Mouse (Mus musculus): ENCODE measurements around the gene Camta1. TPM values are rescaled to one million over a fixed set of nuclear protein-coding genes. Genes with fewer than 3 reads are reported as not detected.
A peak's percentile ranks its signal among the peaks of the same experiment; 100 is the strongest.

Gene Camta1
- polyA plus RNA-seq, 1 experiment from 2014 or later: 130 TPM

- H3K4me1 ChIP-seq: peaks cover 22% of the 10 kb centered on the region
- no peak overlapping the region for H3K4me3 ChIP-seq
- H3K9me3 ChIP-seq: no peaks in the 10 kb centered on the region
- no peak for ATAC-seq (replicated peaks)
- H3K27ac ChIP-seq (replicated peaks): no peak overlapping the region
- H3K9ac ChIP-seq (replicated peaks): no peak overlapping the region
- H3K36me3 ChIP-seq: no peaks in the 10 kb centered on the region
- WGBS: 87% methylated on average over 6 of the region's 6 CpGs
- H3K27me3 ChIP-seq: no peaks in the 10 kb centered on the region
- no peak overlapping the region for H3K4me2 ChIP-seq (replicated peaks)
These were observed 555.9 kb downstream of the Camta1 start for GRCm38 (mm10) chr4:151305761-151306160.

- no peak for ATAC-seq (replicated peaks)
- WGBS: 82% methylated on average over 3 of the region's 3 CpGs
- H3K27me3 ChIP-seq: 0 out of 2 replicates have a peak, but pooled peaks cover 6% of the 10 kb centered on the region
These were observed 557.7 kb downstream of the Camta1 start for GRCm38 (mm10) chr4:151303931-151304330.

GRCm38 (mm10) chr4:151303436-151303835 lies 558.2 kb downstream of the Camta1 start:
- no peak for ATAC-seq (replicated peaks)
- WGBS: 88% methylated on average over 5 of the region's 5 CpGs
- Histone ChIP-seq H3K9ac (replicated peaks) (no peak overlapping the region), H3K36me3 (no peaks in the 10 kb centered on the region), H3K9me3 (no peaks in the 10 kb centered on the region), H3K27ac (replicated peaks) (no peak overlapping the region), H3K4me1 (peaks cover 26% of the 10 kb centered on the region), H3K4me2 (replicated peaks) (no peak overlapping the region), H3K4me3 (no peak overlapping the region), H3K27me3 (0 out of 2 replicates have a peak, but pooled peaks cover 8% of the 10 kb centered on the region)

More at GRCm38 (mm10) chr4:151303931-151304330, 557.7 kb downstream of the Camta1 start:
- Histone ChIP-seq H3K9ac (replicated peaks) (no peak overlapping the region), H3K4me2 (replicated peaks) (no peak overlapping the region), H3K27ac (replicated peaks) (no peak overlapping the region), H3K36me3 (no peaks in the 10 kb centered on the region), H3K9me3 (no peaks in the 10 kb centered on the region), H3K4me1 (peaks cover 26% of the 10 kb centered on the region), H3K4me3 (no peak overlapping the region)

GRCm38 (mm10) chr4:151302195-151303126 lies 559.2 kb downstream of the Camta1 start:
- no peak overlapping the region for H3K4me3 ChIP-seq
- no peak overlapping the region for H3K9ac ChIP-seq (replicated peaks)
- H3K36me3 ChIP-seq: no peaks in the 10 kb centered on the region
- no peak overlapping the region for H3K4me2 ChIP-seq (replicated peaks)
- H3K4me1 ChIP-seq: peaks cover 26% of the 10 kb centered on the region
- 21% methylated on average over 11 of the region's 11 CpGs for WGBS
- 0 out of 2 replicates have a peak, but pooled peaks cover 8% of the 10 kb centered on the region for H3K27me3 ChIP-seq
- peak overlapping the region; percentile 28; the same call in 1 of the 2 replicates for H3K27ac ChIP-seq (replicated peaks)
- H3K9me3 ChIP-seq: no peaks in the 10 kb centered on the region
- ATAC-seq (replicated peaks): peak; percentile 65

GRCm38 (mm10) chr4:151301337-151301736 lies 560.3 kb downstream of the Camta1 start:
- peak; percentile 44; the same call in 1 of the 2 replicates for ATAC-seq (replicated peaks)
- WGBS: 39% methylated on average over 8 of the region's 9 CpGs

GRCm38 (mm10) chr4:151300706-151301105 lies 561.0 kb downstream of the Camta1 start:
- Histone ChIP-seq H3K9me3 (no peaks in the 10 kb centered on the region), H3K9ac (replicated peaks) (no peak overlapping the region), H3K4me3 (no peak overlapping the region), H3K4me2 (replicated peaks) (no peak overlapping the region), H3K36me3 (no peaks in the 10 kb centered on the region), H3K27ac (replicated peaks) (no peak overlapping the region), H3K4me1 (peaks cover 26% of the 10 kb centered on the region), H3K27me3 (0 out of 2 replicates have a peak, but pooled peaks cover 8% of the 10 kb centered on the region)
- ATAC-seq (replicated peaks): 0 out of 2 replicates have a peak, but pooled peaks have one; percentile 27
- 21% methylated on average over 15 of the region's 15 CpGs for WGBS

More at GRCm38 (mm10) chr4:151301337-151301736, 560.3 kb downstream of the Camta1 start:
- H3K27ac ChIP-seq (replicated peaks): no peak overlapping the region
- no peak overlapping the region for H3K9ac ChIP-seq (replicated peaks)
- H3K4me1 ChIP-seq: peaks cover 26% of the 10 kb centered on the region
- H3K4me2 ChIP-seq (replicated peaks): no peak overlapping the region
- no peak overlapping the region for H3K4me3 ChIP-seq
- 0 out of 2 replicates have a peak, but pooled peaks cover 8% of the 10 kb centered on the region for H3K27me3 ChIP-seq
- no peaks in the 10 kb centered on the region for H3K36me3 ChIP-seq
- no peaks in the 10 kb centered on the region for H3K9me3 ChIP-seq

- H3K27ac ChIP-seq (replicated peaks): no peak overlapping the region
- no peak overlapping the region for H3K4me2 ChIP-seq (replicated peaks)
- WGBS: 81% methylated on average over 13 of the region's 13 CpGs
- no peaks in the 10 kb centered on the region for H3K9me3 ChIP-seq
- H3K9ac ChIP-seq (replicated peaks): no peak overlapping the region
- no peak overlapping the region for H3K4me3 ChIP-seq
- no peaks in the 10 kb centered on the region for H3K36me3 ChIP-seq
- H3K27me3 ChIP-seq: peaks cover 8% of the 10 kb centered on the region; the same call in 1 of the 2 replicates
- H3K4me1 ChIP-seq: peaks cover 3% of the 10 kb centered on the region
- ATAC-seq (replicated peaks): no peak
These were observed 566.0 kb downstream of the Camta1 start for GRCm38 (mm10) chr4:151295515-151296203.

- H3K9ac ChIP-seq (replicated peaks): no peak overlapping the region
- ATAC-seq (replicated peaks): no peak
- no peak overlapping the region for H3K4me3 ChIP-seq
- peaks cover 28% of the 10 kb centered on the region for H3K27me3 ChIP-seq
- H3K4me1 ChIP-seq: peaks cover 7% of the 10 kb centered on the region; the same call in 1 of the 2 replicates
- 66% methylated on average over 6 of the region's 6 CpGs for WGBS
- H3K36me3 ChIP-seq: no peaks in the 10 kb centered on the region
- H3K27ac ChIP-seq (replicated peaks): no peak overlapping the region
- no peak overlapping the region for H3K4me2 ChIP-seq (replicated peaks)
- H3K9me3 ChIP-seq: no peaks in the 10 kb centered on the region
These were observed 572.6 kb downstream of the Camta1 start for GRCm38 (mm10) chr4:151288893-151289585.

GRCm38 (mm10) chr4:151285905-151286445 lies 575.7 kb downstream of the Camta1 start:
- peaks cover 31% of the 10 kb centered on the region for H3K27me3 ChIP-seq
- no peak overlapping the region for H3K27ac ChIP-seq (replicated peaks)
- no peak for ATAC-seq (replicated peaks)
- H3K4me2 ChIP-seq (replicated peaks): no peak overlapping the region
- no peak overlapping the region for H3K4me3 ChIP-seq
- WGBS: 20% methylated on average over 12 of the region's 12 CpGs
- H3K36me3 ChIP-seq: no peaks in the 10 kb centered on the region
- peaks cover 14% of the 10 kb centered on the region for H3K4me1 ChIP-seq
- no peak overlapping the region for H3K9ac ChIP-seq (replicated peaks)
- H3K9me3 ChIP-seq: no peaks in the 10 kb centered on the region

GRCm38 (mm10) chr4:151285432-151285831 lies 576.2 kb downstream of the Camta1 start:
- 72% methylated on average over 3 of the region's 3 CpGs for WGBS
- peaks cover 14% of the 10 kb centered on the region for H3K4me1 ChIP-seq
- no peak overlapping the region for H3K27ac ChIP-seq (replicated peaks)

GRCm38 (mm10) chr4:151283092-151283741 lies 578.5 kb downstream of the Camta1 start:
- peaks cover 16% of the 10 kb centered on the region for H3K27me3 ChIP-seq
- no peak for ATAC-seq (replicated peaks)
- peaks cover 14% of the 10 kb centered on the region for H3K4me1 ChIP-seq
- H3K27ac ChIP-seq (replicated peaks): no peak overlapping the region
- WGBS: 30% methylated on average over 16 of the region's 16 CpGs
- no peak overlapping the region for H3K4me3 ChIP-seq
- no peak overlapping the region for H3K9ac ChIP-seq (replicated peaks)
- no peaks in the 10 kb centered on the region for H3K36me3 ChIP-seq
- no peak overlapping the region for H3K4me2 ChIP-seq (replicated peaks)
- no peaks in the 10 kb centered on the region for H3K9me3 ChIP-seq

More at GRCm38 (mm10) chr4:151285432-151285831, 576.2 kb downstream of the Camta1 start:
- H3K9me3 ChIP-seq: no peaks in the 10 kb centered on the region
- no peak for ATAC-seq (replicated peaks)
- no peaks in the 10 kb centered on the region for H3K36me3 ChIP-seq
- no peak overlapping the region for H3K9ac ChIP-seq (replicated peaks)
- H3K4me2 ChIP-seq (replicated peaks): no peak overlapping the region
- H3K4me3 ChIP-seq: no peak overlapping the region
- peaks cover 31% of the 10 kb centered on the region for H3K27me3 ChIP-seq
